Mouse (Mus musculus) stomach, postnatal 0 days (tissue): ENCODE results near the gene Prpf19.

ENCODE experiments used
- CTCF ChIP-seq: IDR thresholded peaks from 2 replicates; pipeline ENCODE4 v1.5.1; 2016; ENCODE audit warnings: antibody characterized with exemption, low read depth, mild to moderate bottlenecking, moderate library complexity
- EP300 ChIP-seq: optimal IDR thresholded peaks from 2 replicates; pipeline ENCODE3; 2016; ENCODE audit warnings: antibody characterized with exemption

DNA sequence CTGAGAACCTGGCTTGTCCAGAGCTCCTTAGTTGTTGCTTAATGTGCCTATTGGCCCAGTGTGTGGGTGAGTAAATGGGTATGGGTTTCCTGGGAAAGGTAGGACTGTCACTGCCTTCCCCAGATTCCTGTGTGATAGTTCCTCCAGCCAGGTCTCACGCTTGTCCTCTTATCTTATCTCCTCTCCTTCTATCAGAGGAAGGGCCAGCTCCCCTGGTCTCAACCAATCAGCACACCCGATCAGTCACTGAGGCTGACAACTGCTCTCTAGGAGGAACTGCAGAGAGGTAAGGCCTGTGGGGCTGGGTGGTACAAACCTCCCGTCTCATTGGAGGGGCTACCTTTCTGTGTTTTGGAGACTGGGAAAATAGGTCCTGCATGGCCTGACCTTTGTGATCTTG is 43.7 kb downstream of the Prpf19 start:
- TF ChIP-seq EP300 (no peak), CTCF (no peak)
